Comparison of ENCODE assay signal across 23 mouse cellular contexts in the genomic region with DNA sequence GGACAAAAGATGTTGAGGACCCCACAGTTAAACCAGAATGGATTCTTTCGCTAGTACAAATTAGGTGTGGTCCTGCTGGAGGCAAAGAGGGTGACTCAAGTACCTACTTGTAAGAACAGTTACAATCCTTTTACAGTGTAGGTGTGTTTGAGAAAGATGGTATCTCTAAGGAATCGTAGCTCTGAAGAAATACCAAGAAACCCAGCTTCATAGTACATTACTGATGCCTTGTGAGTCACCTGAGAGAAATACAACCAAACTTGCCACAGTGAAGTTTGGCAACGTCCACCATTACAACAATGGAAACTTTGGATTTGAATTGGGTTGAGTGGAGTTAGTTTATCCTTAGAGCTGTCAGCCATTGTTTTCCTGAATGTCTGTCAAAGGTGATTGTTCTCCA.
DNase-seq lines count a peak whose midpoint lies in the region; ATAC-seq lines count a peak whose summit lies in the region.
"Had no signal": no experiment of that assay in that cellular context is flagged by ENCODE, and none has a peak within 500 bp of the region (broad histone marks: within the 10 kb centered on the region; RNA-seq: fewer than 3 reads in every experiment).

No protein-coding gene starts in this region.

- H3K27me3 ChIP-seq in lung, embryonic 16.5 days (ENCODE audit: control insufficient read depth, insufficient read depth, low read depth, low read length) = no peaks in the 10 kb centered on the region
- H3K27me3 ChIP-seq: CH12.LX; embryonic facial prominence, embryonic 12.5 days; forebrain, embryonic 12.5 days had no signal

- H3K4me3 ChIP-seq in lung, embryonic 16.5 days (ENCODE audit: low read length) = no peak overlapping the region
- H3K4me3 ChIP-seq: embryonic facial prominence, embryonic 10.5 days; embryonic facial prominence, embryonic 12.5 days; forebrain, embryonic 10.5 days; forebrain, embryonic 12.5 days had no signal

- no peaks in the 10 kb centered on the region for H3K9me3 ChIP-seq in lung, embryonic 16.5 days (ENCODE audit: control insufficient read depth, low read length)
- H3K9me3 ChIP-seq: embryonic facial prominence, embryonic 10.5 days; embryonic facial prominence, embryonic 12.5 days; forebrain, embryonic 10.5 days; forebrain, embryonic 12.5 days; G1E had no signal

- no peak overlapping the region for H3K4me2 ChIP-seq in lung, embryonic 16.5 days (ENCODE audit: low read depth, low read length)
- H3K4me2 ChIP-seq: embryonic facial prominence, embryonic 12.5 days; forebrain, embryonic 12.5 days had no signal

- ATAC-seq in lung, embryonic 16.5 days (ENCODE audit: low read depth) = peak; percentile 69
- ATAC-seq: CD4-positive, CD25-positive, alpha-beta regulatory T cell, adult 4 months; forebrain, embryonic 14.5 days; forebrain, embryonic 16.5 days; Patski had no signal

- H3K4me1 ChIP-seq in lung, embryonic 16.5 days (replicated peaks; ENCODE audit: control insufficient read depth, insufficient read depth, low read length) = 0 out of 2 replicates have a peak, but pooled peaks cover 2% of the 10 kb centered on the region
- H3K4me1 ChIP-seq: embryonic facial prominence, embryonic 10.5 days; embryonic facial prominence, embryonic 12.5 days; forebrain, embryonic 10.5 days; forebrain, embryonic 12.5 days had no signal

- no peaks in the 10 kb centered on the region for H3K36me3 ChIP-seq in lung, embryonic 16.5 days (ENCODE audit: control insufficient read depth, insufficient read depth, low read length)
- H3K36me3 ChIP-seq: embryonic facial prominence, embryonic 10.5 days; embryonic facial prominence, embryonic 12.5 days; forebrain, embryonic 10.5 days; forebrain, embryonic 12.5 days; G1E had no signal

- 45% methylated on average over 3 of the region's 3 CpGs for WGBS in lung, embryonic 16.5 days

- H3K27ac ChIP-seq in lung, embryonic 16.5 days (ENCODE audit: low read length) = no peak overlapping the region
- H3K27ac ChIP-seq: embryonic facial prominence, embryonic 10.5 days; embryonic facial prominence, embryonic 12.5 days; forebrain, embryonic 10.5 days; forebrain, embryonic 12.5 days had no signal

- H3K9ac ChIP-seq in lung, embryonic 16.5 days (ENCODE audit: low read length) = no peak overlapping the region
- H3K9ac ChIP-seq: embryonic facial prominence, embryonic 12.5 days; forebrain, embryonic 12.5 days had no signal

- DNase-seq in lung, postnatal 10 days = no peak
- peak; percentile 2 for DNase-seq in ZHBTc4 (ENCODE audit: low read depth, low spot score)
- DNase-seq in gonadal fat pad, adult 2 months (ENCODE audit: low read depth) = peak; percentile 72
- no peak for DNase-seq in urinary bladder, postnatal 4 days (ENCODE audit: low spot score in 2 of 2)
- DNase-seq: adrenal gland, adult 2 months; adrenal gland, postnatal 14 days; adrenal gland, postnatal 36 days; B cell, adult 2 months; cerebellum, adult 11-12 months; cerebellum, adult 2 months; cerebellum, adult 9-10 months; cerebellum, postnatal 25 days had no signal

Comparison
In these comparisons a context has a peak if more than half of its experiments do, and no peak if none do; other contexts are left out.
1. DNase-seq: peak in ZHBTc4 (single experiment) and gonadal fat pad, adult 2 months (single experiment); none in lung, postnatal 10 days (single experiment) and urinary bladder, postnatal 4 days (0 of 2).